ENCODE assay signal across 14 mouse cellular contexts in the genomic region with DNA sequence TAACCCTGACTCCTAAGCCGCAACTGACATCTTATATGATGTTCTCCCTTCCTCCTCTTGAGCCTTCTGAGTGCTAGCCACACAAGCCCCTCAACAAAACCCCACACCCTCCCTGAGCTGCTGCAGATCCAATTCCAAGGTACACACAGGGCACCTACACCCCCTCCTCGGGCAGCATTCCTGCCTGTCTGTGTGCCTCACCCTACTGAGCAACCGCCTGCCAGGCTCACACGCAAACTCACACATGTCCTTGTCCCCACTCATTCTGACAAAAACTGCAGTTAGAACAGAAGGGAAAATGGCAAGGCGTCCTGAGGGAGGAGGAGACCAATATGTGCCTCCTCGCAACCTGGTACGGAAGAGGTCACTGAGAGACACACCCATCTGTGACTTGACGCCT.
A peak's percentile ranks its signal among the peaks of the same experiment; 100 is the strongest.
DNase-seq lines count a peak whose midpoint lies in the region; ATAC-seq and TF ChIP-seq lines count a peak whose summit lies in the region.
"Had no signal": no experiment of that assay in that cellular context is flagged by ENCODE, and none has a peak within 500 bp of the region (broad histone marks: within the 10 kb centered on the region; RNA-seq: fewer than 3 reads in every experiment).

No protein-coding gene starts in this region.

- H3K9ac ChIP-seq in kidney, postnatal 0 days (ENCODE audit: low read depth, low read length): no peak overlapping the region
- H3K9ac ChIP-seq: liver, embryonic 15.5 days; stomach, embryonic 15.5 days had no signal

- H3K27me3 ChIP-seq in kidney, postnatal 0 days (ENCODE audit: insufficient read depth, low read length): no peaks in the 10 kb centered on the region
- H3K27me3 ChIP-seq: CH12.LX; liver, embryonic 15.5 days; stomach, embryonic 15.5 days had no signal

- ATAC-seq in kidney, postnatal 0 days (replicated peaks; ENCODE audit: low FRiP score, low read depth): no peak

- WGBS in kidney, postnatal 0 days: 61% methylated on average over 8 of the region's 8 CpGs

- no peak for TF ChIP-seq CTCF in kidney, postnatal 0 days (IDR thresholded peaks at IDR 0.05; ENCODE audit: low read depth)

- DNase-seq in kidney, postnatal 0 days (ENCODE audit: low spot score): peak; percentile 63
- no peak for DNase-seq in kidney, adult 9 months
- DNase-seq in frontal cortex, adult 2 months (ENCODE audit: extremely low spot score in 1 of 2, low spot score in 1 of 2): peak; percentile 36 to 60
- DNase-seq in layer of hippocampus, postnatal 14 days (ENCODE audit: low spot score in 2 of 2): peak; percentile 48 to 70
- peak; percentile 50 to 64 for DNase-seq in right cerebral cortex, adult 2 months (ENCODE audit: low spot score in 2 of 2)
- DNase-seq in spleen, postnatal 10 days (ENCODE audit: low spot score in 2 of 2): no peak
- DNase-seq in adrenal gland, postnatal 36 days: no peak
- DNase-seq: cerebellum, postnatal 14 days; gastrocnemius, postnatal 36 days; kidney, postnatal 4 days had no signal

- no peak overlapping the region for H3K4me2 ChIP-seq in kidney, postnatal 0 days (ENCODE audit: low read length)
- H3K4me2 ChIP-seq: liver, embryonic 15.5 days; stomach, embryonic 15.5 days had no signal

- 0 out of 2 replicates have a peak, but pooled peaks cover 1% of the 10 kb centered on the region for H3K4me1 ChIP-seq in kidney, postnatal 0 days (replicated peaks; ENCODE audit: insufficient read depth, low read length)

- no peaks in the 10 kb centered on the region for H3K9me3 ChIP-seq in kidney, postnatal 0 days (replicated peaks; ENCODE audit: low read length)
- H3K9me3 ChIP-seq: liver, embryonic 15.5 days; megakaryocyte, embryonic 14.5 days; stomach, embryonic 15.5 days had no signal

- H3K4me3 ChIP-seq in kidney, postnatal 0 days (replicated peaks; ENCODE audit: low read depth, low read length): no peak overlapping the region
- H3K4me3 ChIP-seq: liver, embryonic 15.5 days; megakaryocyte, embryonic 14.5 days; stomach, embryonic 15.5 days had no signal

- H3K36me3 ChIP-seq in kidney, postnatal 0 days (ENCODE audit: insufficient read depth, low read length): no peaks in the 10 kb centered on the region
- H3K36me3 ChIP-seq: liver, embryonic 15.5 days; stomach, embryonic 15.5 days had no signal

- H3K27ac ChIP-seq in kidney, postnatal 0 days: no peak overlapping the region
- H3K27ac ChIP-seq: liver, embryonic 15.5 days; stomach, embryonic 15.5 days had no signal

Comparison
In these comparisons a context has a peak if more than half of its experiments do, and no peak if none do; other contexts are left out.
1. DNase-seq: peak in kidney, postnatal 0 days (single experiment), frontal cortex, adult 2 months (2 of 2), layer of hippocampus, postnatal 14 days (2 of 2) and right cerebral cortex, adult 2 months (2 of 2); none in kidney, adult 9 months (single experiment), spleen, postnatal 10 days (0 of 2) and adrenal gland, postnatal 36 days (0 of 2).